Mouse (Mus musculus): Measurements from ENCODE around the gene Tbc1d1. TPM values are rescaled to one million over a fixed set of nuclear protein-coding genes. Genes with fewer than 3 reads are reported as not detected.
A peak's percentile ranks its signal among the peaks of the same experiment; 100 is the strongest.

The Tbc1d1 gene
- total RNA-seq, 1 experiment, result 31.1 TPM

DNA sequence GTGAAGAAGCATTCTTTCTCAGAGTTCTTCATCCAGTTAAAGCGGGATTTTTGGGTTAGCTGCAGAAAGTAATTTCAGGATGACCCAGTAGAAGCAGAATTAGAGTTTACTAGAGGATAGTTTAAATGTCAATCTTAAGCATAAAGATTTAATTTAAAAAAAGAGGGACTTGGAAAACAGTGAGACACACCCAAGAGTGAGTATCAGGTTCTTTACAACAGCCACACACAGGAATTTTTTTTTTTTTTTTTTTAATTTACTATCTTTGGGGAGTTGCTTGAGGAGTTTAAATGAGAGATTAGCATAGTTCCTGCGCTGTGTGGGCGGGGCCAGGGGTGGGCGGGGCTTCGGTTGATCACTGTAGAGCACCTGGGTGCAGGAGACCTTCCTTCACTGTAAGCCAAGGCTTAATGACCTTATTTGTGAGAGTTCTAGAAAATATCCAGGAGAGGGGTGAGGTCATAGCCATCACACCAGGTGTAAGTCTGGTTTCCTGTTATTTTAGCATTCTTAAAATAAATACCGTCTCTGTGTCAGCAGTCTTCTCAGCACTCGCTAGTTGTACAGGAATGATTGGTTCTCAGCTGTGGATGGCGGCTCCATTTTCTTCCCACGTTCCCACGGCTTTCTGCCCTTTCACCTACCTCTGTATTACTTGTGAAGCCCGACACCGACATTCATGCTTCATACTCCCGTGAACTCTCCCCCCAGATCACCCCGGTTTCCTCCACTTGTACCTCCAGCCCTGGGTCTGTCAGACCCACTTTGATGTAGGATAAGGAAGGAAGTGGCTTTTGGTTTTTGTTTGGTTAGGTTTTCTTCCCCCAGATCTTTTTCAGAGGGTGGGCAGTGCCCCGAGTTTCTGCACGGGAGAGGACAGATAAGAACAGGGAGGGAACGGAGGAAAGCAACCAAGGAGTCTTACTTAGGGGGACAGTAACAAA, 6.6 kb upstream of the Tbc1d1 start:
- DNase-seq (ENCODE audit: low read depth, low spot score), result no peak
- Histone ChIP-seq H3K36me3 (ENCODE audit: control insufficient read depth, insufficient read depth, low read length, poor library complexity, severe bottlenecking) (no peaks in the 10 kb centered on the region), H3K9me3 (ENCODE audit: control insufficient read depth, insufficient read depth, low read depth, low read length) (no peaks in the 10 kb centered on the region), H3K4me3 (ENCODE audit: insufficient read depth in 1 of 2, low read depth in 1 of 2, low read length in 2 of 2, poor library complexity in 1 of 2, severe bottlenecking in 1 of 2) (peak overlapping the region in 1 of 2 experiments; percentile 50; a peak in 2 of 4 replicates), H3K4me1 (ENCODE audit: control insufficient read depth in 2 of 2, insufficient read depth in 2 of 2, low read length in 2 of 2, poor library complexity in 1 of 2) (peaks cover 0 to 3% of the 10 kb centered on the region in 2 experiments; a peak in 2 of 4 replicates), H3K27ac (ENCODE audit: insufficient read depth, low read depth, low read length, poor library complexity, severe bottlenecking) (no peak overlapping the region), H3K9ac (ENCODE audit: insufficient read depth, low read depth, low read length, poor library complexity, severe bottlenecking) (no peak overlapping the region)
- in situ Hi-C loops (cut with MboI; ENCODE audit: low sequenced_read_pairs in 2 of 2, unreplicated experiment in 2 of 2), result no loop called here
- no peak for TF ChIP-seq MAFK (IDR thresholded peaks at IDR 0.05; ENCODE audit: insufficient read depth, low read depth, low read length)
- TF ChIP-seq CHD2 (IDR thresholded peaks at IDR 0.05; ENCODE audit: low read depth, low read length), result no peak
- no peak for TF ChIP-seq ZC3H11A (IDR thresholded peaks at IDR 0.05; ENCODE audit: borderline replicate concordance, low read depth, low read length)
- TF ChIP-seq ZNF384 (IDR thresholded peaks at IDR 0.05; ENCODE audit: low read depth, low read length), result 0 out of 2 replicates have a peak, but pooled peaks have one; percentile 39
- TF ChIP-seq HCFC1 (IDR thresholded peaks at IDR 0.05; ENCODE audit: borderline replicate concordance, insufficient read depth, low read length), result no peak

DNA sequence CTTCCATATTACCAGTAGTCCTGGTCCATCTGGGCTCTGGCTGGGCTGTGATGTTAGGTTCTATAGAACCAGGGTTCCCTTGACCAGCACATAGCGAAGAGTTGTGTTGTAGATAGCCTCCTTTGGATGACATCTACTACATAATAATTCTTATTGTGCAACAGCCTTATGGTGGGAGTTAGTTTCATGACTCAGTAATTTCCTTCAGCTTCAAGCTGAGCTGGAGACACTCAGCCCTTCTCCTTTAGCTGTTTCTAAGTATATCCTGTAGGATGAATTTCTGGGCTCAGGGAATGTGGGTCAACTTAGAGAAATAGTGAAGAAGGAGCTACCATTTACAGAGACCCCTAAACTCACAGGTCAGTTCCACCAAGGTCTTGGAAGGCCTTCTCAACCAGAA, 2.8 kb upstream of the Tbc1d1 start:
- DNase-seq (ENCODE audit: low read depth, low spot score), result no peak
- TF ChIP-seq MAFK (IDR thresholded peaks at IDR 0.05; ENCODE audit: insufficient read depth, low read depth, low read length) (no peak), HCFC1 (IDR thresholded peaks at IDR 0.05; ENCODE audit: borderline replicate concordance, insufficient read depth, low read length) (no peak), CHD2 (IDR thresholded peaks at IDR 0.05; ENCODE audit: low read depth, low read length) (no peak), ZC3H11A (IDR thresholded peaks at IDR 0.05; ENCODE audit: borderline replicate concordance, low read depth, low read length) (no peak), ZNF384 (IDR thresholded peaks at IDR 0.05; ENCODE audit: low read depth, low read length) (no peak)
- Histone ChIP-seq H3K9ac (ENCODE audit: insufficient read depth, low read depth, low read length, poor library complexity, severe bottlenecking) (no peak overlapping the region), H3K27ac (ENCODE audit: insufficient read depth, low read depth, low read length, poor library complexity, severe bottlenecking) (no peak overlapping the region), H3K36me3 (ENCODE audit: control insufficient read depth, insufficient read depth, low read length, poor library complexity, severe bottlenecking) (no peaks in the 10 kb centered on the region), H3K9me3 (ENCODE audit: control insufficient read depth, insufficient read depth, low read depth, low read length) (no peaks in the 10 kb centered on the region), H3K4me3 (ENCODE audit: insufficient read depth in 1 of 2, low read depth in 1 of 2, low read length in 2 of 2, poor library complexity in 1 of 2, severe bottlenecking in 1 of 2) (no peak overlapping the region), H3K4me1 (ENCODE audit: control insufficient read depth in 2 of 2, insufficient read depth in 2 of 2, low read length in 2 of 2, poor library complexity in 1 of 2) (peaks cover 0 to 3% of the 10 kb centered on the region in 2 experiments; a peak in 2 of 4 replicates)
- in situ Hi-C loops (cut with MboI; ENCODE audit: low sequenced_read_pairs in 2 of 2, unreplicated experiment in 2 of 2), result no loop called here

- Histone ChIP-seq H3K4me1 (ENCODE audit: control insufficient read depth in 2 of 2, insufficient read depth in 2 of 2, low read length in 2 of 2, poor library complexity in 1 of 2) (no peaks in the 10 kb centered on the region), H3K9ac (ENCODE audit: insufficient read depth, low read depth, low read length, poor library complexity, severe bottlenecking) (no peak overlapping the region), H3K4me3 (ENCODE audit: insufficient read depth in 1 of 2, low read depth in 1 of 2, low read length in 2 of 2, poor library complexity in 1 of 2, severe bottlenecking in 1 of 2) (no peak overlapping the region), H3K27ac (ENCODE audit: insufficient read depth, low read depth, low read length, poor library complexity, severe bottlenecking) (no peak overlapping the region), H3K36me3 (ENCODE audit: control insufficient read depth, insufficient read depth, low read length, poor library complexity, severe bottlenecking) (no peaks in the 10 kb centered on the region), H3K9me3 (ENCODE audit: control insufficient read depth, insufficient read depth, low read depth, low read length) (no peaks in the 10 kb centered on the region)
- in situ Hi-C loops (cut with MboI; ENCODE audit: low sequenced_read_pairs in 2 of 2, unreplicated experiment in 2 of 2), result no loop called here
- no peak for TF ChIP-seq CHD2 (IDR thresholded peaks at IDR 0.05; ENCODE audit: low read depth, low read length)
- no peak for TF ChIP-seq ZNF384 (IDR thresholded peaks at IDR 0.05; ENCODE audit: low read depth, low read length)
- no peak for TF ChIP-seq HCFC1 (IDR thresholded peaks at IDR 0.05; ENCODE audit: borderline replicate concordance, insufficient read depth, low read length)
- TF ChIP-seq MAFK (IDR thresholded peaks at IDR 0.05; ENCODE audit: insufficient read depth, low read depth, low read length), result no peak
- no peak for TF ChIP-seq ZC3H11A (IDR thresholded peaks at IDR 0.05; ENCODE audit: borderline replicate concordance, low read depth, low read length)
- DNase-seq (ENCODE audit: low read depth, low spot score), result no peak
Observed at GRCm38 (mm10) chr5:64156579-64156978, 474 bp downstream of the Tbc1d1 start.

DNA sequence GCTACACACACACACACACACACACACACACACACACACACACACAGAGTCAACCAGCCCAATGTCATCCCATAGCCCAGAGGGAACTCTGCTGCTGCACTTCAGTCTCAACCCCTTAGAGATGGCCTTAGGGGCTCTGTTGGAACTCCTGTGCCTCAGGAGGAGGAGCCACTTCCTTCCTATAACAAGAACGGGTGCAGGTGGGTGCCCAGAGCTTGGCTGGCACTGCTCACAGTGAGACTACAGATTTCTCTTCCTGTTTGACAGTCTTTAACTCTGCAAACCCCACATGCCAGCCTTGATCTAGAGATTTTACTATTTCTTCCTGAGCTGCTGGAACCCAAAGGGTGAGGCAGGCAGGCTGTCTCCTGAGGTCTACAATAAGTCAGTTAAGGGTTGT, 1.8 kb downstream of the Tbc1d1 start:
- in situ Hi-C loops (cut with MboI; ENCODE audit: low sequenced_read_pairs in 2 of 2, unreplicated experiment in 2 of 2), result no loop called here
- TF ChIP-seq ZNF384 (IDR thresholded peaks at IDR 0.05; ENCODE audit: low read depth, low read length), result no peak
- TF ChIP-seq CHD2 (IDR thresholded peaks at IDR 0.05; ENCODE audit: low read depth, low read length), result no peak
- no peak for TF ChIP-seq MAFK (IDR thresholded peaks at IDR 0.05; ENCODE audit: insufficient read depth, low read depth, low read length)
- no peak for TF ChIP-seq HCFC1 (IDR thresholded peaks at IDR 0.05; ENCODE audit: borderline replicate concordance, insufficient read depth, low read length)
- TF ChIP-seq ZC3H11A (IDR thresholded peaks at IDR 0.05; ENCODE audit: borderline replicate concordance, low read depth, low read length), result no peak
- no peaks in the 10 kb centered on the region for H3K9me3 ChIP-seq (ENCODE audit: control insufficient read depth, insufficient read depth, low read depth, low read length)
- no peaks in the 10 kb centered on the region for H3K4me1 ChIP-seq (ENCODE audit: control insufficient read depth in 2 of 2, insufficient read depth in 2 of 2, low read length in 2 of 2, poor library complexity in 1 of 2)
- H3K9ac ChIP-seq (ENCODE audit: insufficient read depth, low read depth, low read length, poor library complexity, severe bottlenecking), result no peak overlapping the region
- H3K36me3 ChIP-seq (ENCODE audit: control insufficient read depth, insufficient read depth, low read length, poor library complexity, severe bottlenecking), result no peaks in the 10 kb centered on the region
- no peak overlapping the region for H3K4me3 ChIP-seq (ENCODE audit: insufficient read depth in 1 of 2, low read depth in 1 of 2, low read length in 2 of 2, poor library complexity in 1 of 2, severe bottlenecking in 1 of 2)
- no peak overlapping the region for H3K27ac ChIP-seq (ENCODE audit: insufficient read depth, low read depth, low read length, poor library complexity, severe bottlenecking)
- no peak for DNase-seq (ENCODE audit: low read depth, low spot score)

All from ES-E14 (cell line).